9 mouse cellular contexts compared by ENCODE assay signal in the genomic region with DNA sequence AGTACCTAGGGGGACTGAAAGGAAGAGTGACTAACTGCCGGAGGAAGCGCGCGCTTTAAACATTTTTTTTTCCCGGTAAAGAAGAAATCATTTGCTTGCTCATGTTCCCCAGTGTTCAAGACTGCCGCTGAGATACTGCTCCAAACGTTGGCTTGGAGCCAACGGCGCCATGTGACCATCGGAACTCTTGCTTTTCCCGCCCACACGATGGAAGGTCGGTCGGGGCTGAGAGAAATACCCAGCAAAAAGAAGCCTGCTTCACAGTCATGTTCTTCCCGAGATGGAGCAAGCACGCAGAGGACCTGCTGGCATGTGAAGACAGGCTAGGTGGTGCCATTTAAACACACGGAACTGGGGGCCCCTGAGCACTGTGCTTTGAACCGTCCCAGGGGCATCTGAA.
DNase-seq lines count a peak whose midpoint lies in the region; ATAC-seq and TF ChIP-seq lines count a peak whose summit lies in the region.
"Had no signal": no experiment of that assay in that cellular context is flagged by ENCODE, and none has a peak within 500 bp of the region (broad histone marks: within the 10 kb centered on the region; RNA-seq: fewer than 3 reads in every experiment).

No protein-coding gene starts in this region.

- no peak overlapping the region for H3K9ac ChIP-seq in forebrain, postnatal 0 days
- H3K9ac ChIP-seq in forebrain, embryonic 13.5 days: no peak overlapping the region
- peak overlapping the region; percentile 14; the same call in 1 of the 2 replicates for H3K9ac ChIP-seq in lung, embryonic 16.5 days (ENCODE audit: low read length)
- no peak overlapping the region for H3K9ac ChIP-seq in embryonic facial prominence, embryonic 14.5 days (ENCODE audit: low read depth, low read length)
- H3K9ac ChIP-seq in midbrain, embryonic 16.5 days (ENCODE audit: low read depth, low read length): no peak overlapping the region
- no peak overlapping the region for H3K9ac ChIP-seq in kidney, embryonic 15.5 days
- H3K9ac ChIP-seq: limb, embryonic 13.5 days had no signal

- no peaks in the 10 kb centered on the region for H3K27me3 ChIP-seq in forebrain, postnatal 0 days (ENCODE audit: insufficient read depth, low read length)
- no peaks in the 10 kb centered on the region for H3K27me3 ChIP-seq in forebrain, embryonic 13.5 days
- H3K27me3 ChIP-seq in lung, embryonic 16.5 days (ENCODE audit: control insufficient read depth, insufficient read depth, low read depth, low read length): no peaks in the 10 kb centered on the region
- H3K27me3 ChIP-seq in embryonic facial prominence, embryonic 14.5 days (replicated peaks; ENCODE audit: control insufficient read depth, insufficient read depth, low read length): no peaks in the 10 kb centered on the region
- H3K27me3 ChIP-seq in midbrain, embryonic 16.5 days (ENCODE audit: control insufficient read depth, insufficient read depth, low read depth, low read length): no peaks in the 10 kb centered on the region
- H3K27me3 ChIP-seq in kidney, embryonic 15.5 days: no peaks in the 10 kb centered on the region
- H3K27me3 ChIP-seq: limb, embryonic 13.5 days had no signal

- H3K4me2 ChIP-seq in forebrain, postnatal 0 days (ENCODE audit: low read depth): no peak overlapping the region
- no peak overlapping the region for H3K4me2 ChIP-seq in forebrain, embryonic 13.5 days
- peak overlapping the region; percentile 51 for H3K4me2 ChIP-seq in lung, embryonic 16.5 days (ENCODE audit: low read depth, low read length)
- no peak overlapping the region for H3K4me2 ChIP-seq in embryonic facial prominence, embryonic 14.5 days (ENCODE audit: low read depth, low read length)
- peak overlapping the region; percentile 30; the same call in 1 of the 2 replicates for H3K4me2 ChIP-seq in midbrain, embryonic 16.5 days (ENCODE audit: low read length)
- H3K4me2 ChIP-seq in kidney, embryonic 15.5 days: no peak overlapping the region
- H3K4me2 ChIP-seq: limb, embryonic 13.5 days had no signal

- no peaks in the 10 kb centered on the region for H3K36me3 ChIP-seq in forebrain, postnatal 0 days (ENCODE audit: insufficient read depth)
- no peaks in the 10 kb centered on the region for H3K36me3 ChIP-seq in forebrain, embryonic 13.5 days (ENCODE audit: poor library complexity, severe bottlenecking)
- H3K36me3 ChIP-seq in lung, embryonic 16.5 days (ENCODE audit: control insufficient read depth, insufficient read depth, low read length): no peaks in the 10 kb centered on the region
- H3K36me3 ChIP-seq in embryonic facial prominence, embryonic 14.5 days (ENCODE audit: control insufficient read depth, insufficient read depth, low read length): no peaks in the 10 kb centered on the region
- no peaks in the 10 kb centered on the region for H3K36me3 ChIP-seq in midbrain, embryonic 16.5 days (ENCODE audit: control insufficient read depth, insufficient read depth, low read length)
- no peaks in the 10 kb centered on the region for H3K36me3 ChIP-seq in kidney, embryonic 15.5 days
- H3K36me3 ChIP-seq: limb, embryonic 13.5 days had no signal

- peak; percentile 48 for ATAC-seq in forebrain, postnatal 0 days
- ATAC-seq in forebrain, embryonic 13.5 days: no peak
- no peak for ATAC-seq in lung, embryonic 16.5 days (ENCODE audit: low read depth)
- no peak for ATAC-seq in embryonic facial prominence, embryonic 14.5 days (ENCODE audit: low read depth)
- no peak for ATAC-seq in midbrain, embryonic 16.5 days
- no peak for ATAC-seq in kidney, embryonic 15.5 days (replicated peaks; ENCODE audit: low FRiP score)
- no peak for ATAC-seq in megakaryocyte-erythroid progenitor cell, adult 5-6 weeks (replicated peaks; ENCODE audit: low FRiP score, low TSS enrichment, poor library complexity, severe bottlenecking)

- no peak overlapping the region for H3K4me3 ChIP-seq in forebrain, postnatal 0 days (ENCODE audit: low read depth, low read length)
- no peak overlapping the region for H3K4me3 ChIP-seq in forebrain, embryonic 13.5 days
- H3K4me3 ChIP-seq in lung, embryonic 16.5 days (ENCODE audit: low read length): peak overlapping the region; percentile 13; the same call in 1 of the 2 replicates
- no peak overlapping the region for H3K4me3 ChIP-seq in lung, adult 2 months (replicated peaks; ENCODE audit: extremely low read depth, low read depth, low read length)
- H3K4me3 ChIP-seq in embryonic facial prominence, embryonic 14.5 days (ENCODE audit: low read depth, low read length): no peak overlapping the region
- no peak overlapping the region for H3K4me3 ChIP-seq in midbrain, embryonic 16.5 days (ENCODE audit: low read depth, low read length)
- no peak overlapping the region for H3K4me3 ChIP-seq in kidney, embryonic 15.5 days (replicated peaks)
- H3K4me3 ChIP-seq: limb, embryonic 13.5 days had no signal

- peak; percentile 45 for DNase-seq in forebrain, postnatal 0 days
- DNase-seq in lung, adult 2 months: no peak
- DNase-seq in embryonic facial prominence, embryonic 14.5 days (ENCODE audit: low spot score): peak; percentile 22

- no peaks in the 10 kb centered on the region for H3K4me1 ChIP-seq in forebrain, postnatal 0 days (ENCODE audit: insufficient read depth)
- H3K4me1 ChIP-seq in forebrain, embryonic 13.5 days: no peaks in the 10 kb centered on the region
- no peaks in the 10 kb centered on the region for H3K4me1 ChIP-seq in lung, embryonic 16.5 days (replicated peaks; ENCODE audit: control insufficient read depth, insufficient read depth, low read length)
- H3K4me1 ChIP-seq in lung, adult 2 months (ENCODE audit: control insufficient read depth, insufficient read depth, low read length): no peaks in the 10 kb centered on the region
- H3K4me1 ChIP-seq in embryonic facial prominence, embryonic 14.5 days (ENCODE audit: control insufficient read depth, insufficient read depth, low read length): no peaks in the 10 kb centered on the region
- no peaks in the 10 kb centered on the region for H3K4me1 ChIP-seq in midbrain, embryonic 16.5 days (ENCODE audit: control insufficient read depth, insufficient read depth, low read length)
- H3K4me1 ChIP-seq in kidney, embryonic 15.5 days: peaks cover 3% of the 10 kb centered on the region; the same call in 1 of the 2 replicates
- H3K4me1 ChIP-seq: limb, embryonic 13.5 days had no signal

- no peak overlapping the region for H3K27ac ChIP-seq in forebrain, postnatal 0 days (ENCODE audit: low read depth, low read length)
- H3K27ac ChIP-seq in forebrain, embryonic 13.5 days: no peak overlapping the region
- no peak overlapping the region for H3K27ac ChIP-seq in lung, embryonic 16.5 days (ENCODE audit: low read length)
- H3K27ac ChIP-seq in embryonic facial prominence, embryonic 14.5 days (replicated peaks; ENCODE audit: low read depth, low read length): no peak overlapping the region
- H3K27ac ChIP-seq in midbrain, embryonic 16.5 days (ENCODE audit: low read length): no peak overlapping the region
- no peak overlapping the region for H3K27ac ChIP-seq in kidney, embryonic 15.5 days
- H3K27ac ChIP-seq: limb, embryonic 13.5 days had no signal

- H3K9me3 ChIP-seq in forebrain, postnatal 0 days (ENCODE audit: low read length): no peaks in the 10 kb centered on the region
- no peaks in the 10 kb centered on the region for H3K9me3 ChIP-seq in forebrain, embryonic 13.5 days (replicated peaks)
- H3K9me3 ChIP-seq in lung, embryonic 16.5 days (ENCODE audit: control insufficient read depth, low read length): no peaks in the 10 kb centered on the region
- no peaks in the 10 kb centered on the region for H3K9me3 ChIP-seq in embryonic facial prominence, embryonic 14.5 days (ENCODE audit: control insufficient read depth, low read length)
- no peaks in the 10 kb centered on the region for H3K9me3 ChIP-seq in midbrain, embryonic 16.5 days (replicated peaks; ENCODE audit: control insufficient read depth, low read length, poor library complexity, severe bottlenecking)
- no peaks in the 10 kb centered on the region for H3K9me3 ChIP-seq in kidney, embryonic 15.5 days (replicated peaks)
- H3K9me3 ChIP-seq: limb, embryonic 13.5 days had no signal

- WGBS in forebrain, postnatal 0 days: 62% methylated on average over 18 of the region's 18 CpGs
- WGBS in forebrain, embryonic 13.5 days: 74% methylated on average over 18 of the region's 18 CpGs
- WGBS in lung, embryonic 16.5 days: 34% methylated on average over 18 of the region's 18 CpGs
- 39% methylated on average over 18 of the region's 18 CpGs for WGBS in lung, adult 2 months
- 66% methylated on average over 18 of the region's 18 CpGs for WGBS in embryonic facial prominence, embryonic 14.5 days
- 71% methylated on average over 18 of the region's 18 CpGs for WGBS in midbrain, embryonic 16.5 days
- WGBS in kidney, embryonic 15.5 days: 66% methylated on average over 18 of the region's 18 CpGs

- TF ChIP-seq CTCF in forebrain, postnatal 0 days (IDR thresholded peaks at IDR 0.05; ENCODE audit: low read depth): no peak
- TF ChIP-seq CTCF in lung, adult 2 months (IDR thresholded peaks at IDR 0.05; ENCODE audit: insufficient read depth, low read length): no peak

- TF ChIP-seq POLR2A in lung, adult 2 months (IDR thresholded peaks at IDR 0.05; ENCODE audit: borderline replicate concordance, extremely low read depth, low read depth, low read length): no peak

Comparison
In these comparisons a context has a peak if more than half of its experiments do, and no peak if none do; other contexts are left out.
1. H3K4me2 ChIP-seq: peak in lung, embryonic 16.5 days (single experiment) and midbrain, embryonic 16.5 days (single experiment); none in forebrain, postnatal 0 days (single experiment), forebrain, embryonic 13.5 days (single experiment), embryonic facial prominence, embryonic 14.5 days (single experiment) and kidney, embryonic 15.5 days (single experiment).